Mouse (Mus musculus) heart, embryonic 12.5 days (tissue): Measurements from ENCODE around the gene Cdkl4. TPM values are rescaled to one million over a fixed set of nuclear protein-coding genes. Genes with fewer than 3 reads are reported as not detected.

ENCODE experiments used
- ATAC-seq: fragments of 200-750 bp; cut with Nextera tagmentation; 2 replicates; pipeline ENCODE4 v1.8.0; 2017; ENCODE audit warnings: moderate TSS enrichment, moderate library complexity; ENCODE audit not compliant: insufficient number of reproducible peaks, low FRiP score
- H3K27ac ChIP-seq: fragments of 300-500 bp; sonication (generic); 2 replicates; pipeline ENCODE4 v1.5.1; 2016; ENCODE audit warnings: mild to moderate bottlenecking, moderate library complexity; ENCODE audit not compliant: poor library complexity, severe bottlenecking
- H3K27me3 ChIP-seq: fragments of 300-500 bp; sonication (generic); replicated peaks from 2 replicates; pipeline ENCODE4 v1.6.1; 2016; ENCODE audit warnings: mild to moderate bottlenecking, moderate library complexity
- H3K36me3 ChIP-seq: fragments of 300-500 bp; sonication (generic); 2 replicates; pipeline ENCODE4 v1.6.1; 2016; ENCODE audit warnings: mild to moderate bottlenecking, moderate library complexity
- H3K4me1 ChIP-seq: fragments of 300-500 bp; sonication (generic); replicated peaks from 2 replicates; pipeline ENCODE4 v1.6.1; 2016; ENCODE audit warnings: mild to moderate bottlenecking
- H3K4me2 ChIP-seq: fragments of 300-500 bp; sonication (generic); 2 replicates; pipeline ENCODE4 v1.6.1; 2016; ENCODE audit warnings: mild to moderate bottlenecking, moderate library complexity
- H3K4me3 ChIP-seq: fragments of 300-500 bp; sonication (generic); 2 replicates; pipeline ENCODE4 v1.5.1; 2016; ENCODE audit warnings: mild to moderate bottlenecking
- H3K9ac ChIP-seq: fragments of 300-500 bp; sonication (generic); 2 replicates; pipeline ENCODE4 v1.6.1; 2016; ENCODE audit warnings: mild to moderate bottlenecking, moderate library complexity
- H3K9me3 ChIP-seq: fragments of 300-500 bp; sonication (generic); replicated peaks from 2 replicates; pipeline ENCODE4 v1.6.1; 2016; ENCODE audit warnings: mild to moderate bottlenecking, moderate library complexity
- WGBS: fragments of 180-500 bp; shearing (Covaris S2); methylation state at CpG from one replicate; pipeline ENCODE4 v1.1.7; 2016; 5-methylcytosine and 5-hydroxymethylcytosine counted together
- polyA plus RNA-seq: library from polyadenylated mRNA; unstranded; fragments of >200 nt; fragmentation: Nextera tagmentation; extraction: Ambion mirVana; gene quantifications from 2 replicates; pipeline ENCODE4 v1.2.1, GENCODE M21; 2016

Gene Cdkl4
- polyA plus RNA-seq, 1 experiment from 2014 or later = 0.14 TPM

GRCm38 (mm10) chr17:80479295-80480030 lies 98.2 kb downstream of the Cdkl4 start:
- ATAC-seq = peak; percentile 56
- under 1% methylated on average over 68 of the region's 71 CpGs for WGBS
- H3K36me3 ChIP-seq = no peaks in the 10 kb centered on the region
- peak overlapping the region; percentile 93 for H3K27ac ChIP-seq
- no peaks in the 10 kb centered on the region for H3K27me3 ChIP-seq
- no peaks in the 10 kb centered on the region for H3K9me3 ChIP-seq
- peak overlapping the region; percentile 67 for H3K4me2 ChIP-seq
- peak overlapping the region; percentile 89 for H3K9ac ChIP-seq
- H3K4me3 ChIP-seq = peak overlapping the region; percentile 82
- H3K4me1 ChIP-seq = peaks cover 17% of the 10 kb centered on the region

- no peak for ATAC-seq
- 87% methylated on average over 2 of the region's 2 CpGs for whole genome bisulfite sequencing
- no peaks in the 10 kb centered on the region for H3K9me3 ChIP-seq
- no peak overlapping the region for H3K9ac ChIP-seq
- no peaks in the 10 kb centered on the region for H3K36me3 ChIP-seq
- peaks cover 22% of the 10 kb centered on the region for H3K4me1 ChIP-seq
- H3K27me3 ChIP-seq = no peaks in the 10 kb centered on the region
- H3K4me2 ChIP-seq = no peak overlapping the region
- H3K27ac ChIP-seq = no peak overlapping the region
- no peak overlapping the region for H3K4me3 ChIP-seq
Measured at GRCm38 (mm10) chr17:80477679-80478078, 99.9 kb downstream of the Cdkl4 start.

GRCm38 (mm10) chr17:80476496-80476895 lies 101.1 kb downstream of the Cdkl4 start:
- no peak for ATAC-seq
- Histone ChIP-seq H3K9ac (no peak overlapping the region), H3K4me1 (peaks cover 23% of the 10 kb centered on the region), H3K4me2 (no peak overlapping the region), H3K27ac (no peak overlapping the region), H3K4me3 (no peak overlapping the region), H3K27me3 (no peaks in the 10 kb centered on the region), H3K9me3 (no peaks in the 10 kb centered on the region), H3K36me3 (no peaks in the 10 kb centered on the region)
- WGBS = 82% methylated on average over 4 of the region's 4 CpGs

Other genes starting within 250 kb of the Cdkl4 start
- 1.1 and 2.4 TPM in 2 replicates for gene Gm10190, start 204.3 kb downstream of the Cdkl4 start, polyA plus RNA-seq
- 4.8 and 5.4 TPM in 2 replicates for gene Sos1, start 97.4 kb downstream of the Cdkl4 start, polyA plus RNA-seq
- 25.0 and 25.8 TPM in 2 replicates for gene Map4k3, start 150.7 kb upstream of the Cdkl4 start, polyA plus RNA-seq